Mouse (Mus musculus) kidney, postnatal 36 days (tissue): ENCODE measurements around the gene Acot5.

ENCODE experiments used
- DNase-seq, 2 experiments: peaks; one replicate each; pipeline ENCODE4 v3.0.0; 2021 to 2022; ENCODE audit warnings: mixed read lengths in 2 of 2

The Acot5 gene

GRCm38 (mm10) chr12:84063228-84063627 lies 5.9 kb upstream of the Acot5 start:
- peak in 1 of 2 experiments; percentile 71 for DNase-seq

- no peak for DNase-seq
Measured at GRCm38 (mm10) chr12:84063833-84064232, 5.3 kb upstream of the Acot5 start.

GRCm38 (mm10) chr12:84064621-84065020 lies 4.5 kb upstream of the Acot5 start:
- peak; percentile 71 to 78 for DNase-seq

GRCm38 (mm10) chr12:84067752-84068151 lies 1.4 kb upstream of the Acot5 start:
- DNase-seq, result no peak

- DNase-seq, result no peak
Measured at GRCm38 (mm10) chr12:84068296-84068695, 829 bp upstream of the Acot5 start.

- DNase-seq, result peak; percentile 38 to 63
Measured at GRCm38 (mm10) chr12:84069582-84069981, 457 bp downstream of the Acot5 start.

- no peak for DNase-seq
Measured at GRCm38 (mm10) chr12:84071696-84072095, 2.6 kb downstream of the Acot5 start.

- no peak for DNase-seq
Measured at GRCm38 (mm10) chr12:84077371-84077990, 8.4 kb downstream of the Acot5 start.

- DNase-seq, result no peak
Measured at GRCm38 (mm10) chr12:84083842-84084241, 14.7 kb downstream of the Acot5 start.

GRCm38 (mm10) chr12:84084581-84084980 lies 15.5 kb downstream of the Acot5 start:
- no peak for DNase-seq

- DNase-seq, result peak; percentile 31 to 40
Measured at GRCm38 (mm10) chr12:84094666-84095065, 25.5 kb downstream of the Acot5 start.

- no peak for DNase-seq
Measured at GRCm38 (mm10) chr12:84099605-84100004, 30.5 kb downstream of the Acot5 start.

GRCm38 (mm10) chr12:84100071-84100470 lies 30.9 kb downstream of the Acot5 start:
- no peak for DNase-seq

GRCm38 (mm10) chr12:84100604-84101492 lies 31.7 kb downstream of the Acot5 start, which contains the start of gene Acot6:
Gene Acot6 (plus strand): TSS chr12:84100654.
- DNase-seq, result peak; percentile 53 to 65

GRCm38 (mm10) chr12:84101493-84101845 lies 32.3 kb downstream of the Acot5 start:
- no peak for DNase-seq

- DNase-seq, result peak in 1 of 2 experiments; percentile 41
Measured at GRCm38 (mm10) chr12:84107012-84107411, 37.9 kb downstream of the Acot5 start.

GRCm38 (mm10) chr12:84107692-84108091 lies 38.6 kb downstream of the Acot5 start:
- DNase-seq, result no peak

GRCm38 (mm10) chr12:84109924-84110323 lies 40.8 kb downstream of the Acot5 start:
- DNase-seq, result no peak

- no peak for DNase-seq
Measured at GRCm38 (mm10) chr12:84110814-84111213, 41.7 kb downstream of the Acot5 start.

GRCm38 (mm10) chr12:84113676-84114075 lies 44.6 kb downstream of the Acot5 start:
- no peak for DNase-seq

- DNase-seq, result peak; percentile 94 to 97
Measured at GRCm38 (mm10) chr12:84114153-84114994, 45.2 kb downstream of the Acot5 start, which contains the start of gene Dnal1. Gene Dnal1 (plus strand): TSS chr12:84114366.

- DNase-seq, result no peak
Measured at GRCm38 (mm10) chr12:84119584-84119983, 50.5 kb downstream of the Acot5 start.
